Mouse (Mus musculus) G1E (cell line): ENCODE results near the gene Paqr5. TPM values are rescaled to one million over a fixed set of nuclear protein-coding genes. Genes with fewer than 3 reads are reported as not detected.

Experiments
- ATAC-seq: 2 replicates; pipeline ENCODE4 v1.8.0; 2016; ENCODE audit warnings: mild to moderate bottlenecking; ENCODE audit not compliant: insufficient number of reproducible peaks, poor library complexity, low FRiP score, severe bottlenecking; ENCODE audit errors: extremely low read depth
- DNase-seq: peaks from one replicate; pipeline ENCODE4 v3.0.0; 2012; ENCODE audit warnings: low spot score
- H3K27me3 ChIP-seq: 2 replicates; pipeline ENCODE4 v1.6.1; 2012; ENCODE audit warnings: mild to moderate bottlenecking, low read length, inconsistent platforms; ENCODE audit not compliant: insufficient read depth
- H3K36me3 ChIP-seq: replicated peaks from 2 replicates; pipeline ENCODE3; 2012; ENCODE audit warnings: mild to moderate bottlenecking, inconsistent platforms
- H3K4me1 ChIP-seq: 2 replicates; pipeline ENCODE4 v1.6.1; 2012; ENCODE audit warnings: low read depth, low read length, inconsistent platforms, mixed read lengths; ENCODE audit not compliant: insufficient read depth
- H3K4me3 ChIP-seq: 2 replicates; pipeline ENCODE4 v1.5.1; 2012; ENCODE audit warnings: low read depth, mild to moderate bottlenecking, inconsistent platforms, low read length, moderate library complexity, mixed read lengths
- H3K9me3 ChIP-seq: replicated peaks from 2 replicates; pipeline ENCODE4 v1.6.1; 2012; ENCODE audit warnings: inconsistent platforms
- CTCF ChIP-seq: IDR thresholded peaks from 2 replicates; pipeline ENCODE4 v1.5.1; 2012; ENCODE audit warnings: low read depth, low read length, inconsistent platforms, mixed read lengths
- GATA1 ChIP-seq: IDR thresholded peaks from 2 replicates; pipeline ENCODE4 v1.6.1; 2012; ENCODE audit warnings: borderline replicate concordance, low read length, inconsistent platforms, mixed read lengths
- GATA2 ChIP-seq: IDR thresholded peaks from 2 replicates; pipeline ENCODE4 v1.6.1; 2012; ENCODE audit warnings: low read depth, low read length, inconsistent platforms, borderline replicate concordance
- POLR2AphosphoS5 ChIP-seq: IDR thresholded peaks from 2 replicates; pipeline ENCODE4 v1.6.1; 2012; ENCODE audit warnings: low read depth, low read length, inconsistent platforms; ENCODE audit not compliant: insufficient replicate concordance
- TAL1 ChIP-seq: conservative IDR thresholded peaks from 2 replicates; pipeline ENCODE4 v1.6.1; 2012; ENCODE audit warnings: low read depth, low read length, inconsistent platforms, mixed read lengths
- polyA plus RNA-seq: library from polyadenylated mRNA; stranded (reverse); fragments of >175 nt; gene quantifications from 2 replicates; pipeline ENCODE4 v1.2.3, GENCODE M21; 2012
- total RNA-seq, 2 experiments: library from RNA; stranded (forward) in 1 of 2; stranded (reverse) in 1 of 2; fragments of 200-1000 nt in 1 of 2; fragments of >200 nt in 1 of 2; fragmentation: Nextera tagmentation in 1 of 2; gene quantifications; 2 replicates each; pipeline ENCODE4 v1.2.3; 2014 to 2017

Gene Paqr5
- total and polyA plus RNA-seq, 3 experiments = 0.22 TPM; not detected in 2

DNA sequence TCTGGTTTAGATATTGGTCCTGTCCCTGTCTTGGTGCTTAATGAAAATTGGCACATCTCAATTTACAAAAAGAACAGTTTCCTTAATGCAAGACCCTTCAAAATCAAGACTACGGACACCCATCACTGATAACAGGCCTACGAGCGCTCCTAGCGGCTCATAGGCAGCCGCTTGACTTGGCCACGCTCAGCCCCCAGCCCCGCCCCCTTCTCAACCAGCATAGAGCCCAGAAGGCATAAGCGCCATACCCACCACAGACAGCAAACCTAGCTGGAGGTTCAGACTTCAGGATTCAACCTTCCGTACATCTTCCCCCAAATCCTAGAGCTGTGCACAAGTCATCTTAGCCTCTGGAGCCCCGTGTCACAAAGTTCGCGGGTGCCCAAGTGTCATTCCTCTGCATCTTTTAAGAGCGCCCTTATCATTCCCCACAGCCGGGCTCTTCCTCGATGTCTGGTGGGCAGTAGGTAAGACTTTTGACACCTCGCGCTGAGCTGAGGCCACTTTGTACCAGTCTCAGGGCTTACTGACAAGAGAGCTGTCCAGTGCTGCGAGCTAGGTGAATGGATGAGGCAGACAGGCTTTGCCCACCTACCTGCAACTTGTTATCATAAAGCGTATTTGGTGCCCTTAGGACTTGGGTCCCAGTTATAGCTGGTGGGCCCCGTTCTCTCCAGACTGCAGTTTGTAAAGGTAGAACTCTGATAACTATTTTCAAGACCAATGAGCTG is 116.0 kb downstream of the Paqr5 start:
- Histone ChIP-seq H3K27me3 (no peaks in the 10 kb centered on the region), H3K9me3 (no peaks in the 10 kb centered on the region), H3K4me3 (no peak overlapping the region), H3K4me1 (peaks cover 38% of the 10 kb centered on the region), H3K36me3 (peaks cover 51% of the 10 kb centered on the region)
- DNase-seq (peak; percentile 54), ATAC-seq (peak; percentile 35; the same call in 1 of the 2 replicates)
- TF ChIP-seq GATA1 (no peak), CTCF (peak; percentile 46; the same call in 1 of the 2 replicates)

DNA sequence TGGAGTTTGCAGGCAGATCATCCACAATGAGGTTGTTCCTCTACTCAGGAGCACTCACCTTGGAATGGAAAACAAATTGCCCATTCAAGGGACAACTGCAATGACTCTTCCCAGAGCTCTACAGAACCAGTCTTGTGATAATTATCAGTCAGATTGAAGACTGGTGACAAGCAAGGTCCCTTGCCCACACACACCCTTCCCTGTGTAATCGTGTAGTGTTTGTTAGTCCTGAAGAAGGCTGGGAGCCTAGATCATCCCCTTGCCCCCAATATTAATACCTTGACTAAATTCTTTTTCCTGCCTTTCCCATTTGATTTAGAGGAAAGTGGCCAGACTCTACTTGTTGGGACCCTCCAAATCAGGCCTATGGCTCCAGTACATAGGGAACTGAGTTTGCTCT is 117.0 kb downstream of the Paqr5 start:
- H3K4me1 ChIP-seq = peaks cover 40% of the 10 kb centered on the region
- no peak for ATAC-seq

DNA sequence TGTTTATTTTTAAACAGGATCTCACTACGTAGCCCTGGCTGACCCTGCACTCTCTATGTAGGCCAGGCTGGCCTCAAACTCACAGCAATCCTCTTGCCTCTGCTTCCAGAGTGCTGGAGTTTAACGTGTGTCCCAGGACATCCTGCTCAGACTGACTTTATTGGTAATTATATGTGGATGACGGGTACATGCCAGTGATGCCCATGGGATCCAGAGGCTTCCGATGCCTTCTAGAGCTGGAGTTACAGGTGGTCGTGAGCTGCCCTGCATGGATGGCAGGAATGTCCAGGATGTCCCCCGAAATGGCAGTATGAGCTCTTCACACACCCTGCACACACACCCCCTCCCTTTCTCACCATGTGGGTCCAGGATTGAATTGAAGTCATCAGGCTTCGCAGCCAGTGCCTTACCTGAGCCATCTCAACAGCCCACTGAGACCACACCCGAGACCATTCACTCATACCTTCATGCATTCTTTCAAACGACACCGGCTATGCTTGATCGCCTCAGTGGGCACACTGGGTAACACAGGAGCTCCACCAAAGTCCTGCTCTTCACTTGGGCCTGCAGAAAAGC is 117.7 kb downstream of the Paqr5 start:
- ATAC-seq (no peak), DNase-seq (no peak)
- no peak for TF ChIP-seq TAL1
- TF ChIP-seq POLR2AphosphoS5 = peak; percentile 95
- Histone ChIP-seq H3K4me3 (no peak overlapping the region), H3K36me3 (peaks cover 48% of the 10 kb centered on the region), H3K9me3 (no peaks in the 10 kb centered on the region), H3K27me3 (peaks cover under 1% of the 10 kb centered on the region; the same call in 1 of the 2 replicates), H3K4me1 (peaks cover 40% of the 10 kb centered on the region)

More for the DNA sequence above, 117.0 kb downstream of the Paqr5 start:
- DNase-seq = no peak
- H3K9me3 ChIP-seq = no peaks in the 10 kb centered on the region
- H3K27me3 ChIP-seq = no peaks in the 10 kb centered on the region
- H3K36me3 ChIP-seq = peaks cover 49% of the 10 kb centered on the region
- no peak overlapping the region for H3K4me3 ChIP-seq
- TF ChIP-seq POLR2AphosphoS5 = peak; percentile 23; the same call in 1 of the 2 replicates
- TF ChIP-seq TAL1 = no peak

DNA sequence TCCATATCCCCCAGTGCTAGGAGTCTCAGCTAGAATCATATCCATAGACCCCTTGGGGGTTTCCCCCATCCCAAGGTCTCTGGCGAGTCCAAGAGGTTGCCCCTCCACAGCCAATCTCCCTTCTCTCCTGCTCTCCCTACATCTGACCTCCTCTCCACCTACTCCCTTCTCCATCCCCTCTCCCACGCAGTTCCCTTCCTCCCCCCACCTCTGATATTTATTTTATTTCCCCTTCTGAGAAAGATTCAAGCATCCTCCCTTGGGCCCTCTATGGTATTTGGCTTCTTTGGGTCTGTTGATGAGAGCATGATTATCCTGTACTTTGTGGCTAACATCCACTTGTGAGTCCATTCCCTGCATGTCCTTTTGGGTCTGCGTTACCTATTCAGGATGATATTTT is 118.3 kb downstream of the Paqr5 start:
- TF ChIP-seq GATA2 (no peak), TAL1 (no peak), CTCF (no peak), POLR2AphosphoS5 (no peak; the same call in 1 of the 2 replicates), GATA1 (no peak)
- Histone ChIP-seq H3K27me3 (peaks cover 4% of the 10 kb centered on the region; the same call in 1 of the 2 replicates), H3K36me3 (peaks cover 42% of the 10 kb centered on the region), H3K4me3 (no peak overlapping the region), H3K9me3 (no peaks in the 10 kb centered on the region), H3K4me1 (peaks cover 40% of the 10 kb centered on the region)
- ATAC-seq = no peak
- DNase-seq = no peak

DNA sequence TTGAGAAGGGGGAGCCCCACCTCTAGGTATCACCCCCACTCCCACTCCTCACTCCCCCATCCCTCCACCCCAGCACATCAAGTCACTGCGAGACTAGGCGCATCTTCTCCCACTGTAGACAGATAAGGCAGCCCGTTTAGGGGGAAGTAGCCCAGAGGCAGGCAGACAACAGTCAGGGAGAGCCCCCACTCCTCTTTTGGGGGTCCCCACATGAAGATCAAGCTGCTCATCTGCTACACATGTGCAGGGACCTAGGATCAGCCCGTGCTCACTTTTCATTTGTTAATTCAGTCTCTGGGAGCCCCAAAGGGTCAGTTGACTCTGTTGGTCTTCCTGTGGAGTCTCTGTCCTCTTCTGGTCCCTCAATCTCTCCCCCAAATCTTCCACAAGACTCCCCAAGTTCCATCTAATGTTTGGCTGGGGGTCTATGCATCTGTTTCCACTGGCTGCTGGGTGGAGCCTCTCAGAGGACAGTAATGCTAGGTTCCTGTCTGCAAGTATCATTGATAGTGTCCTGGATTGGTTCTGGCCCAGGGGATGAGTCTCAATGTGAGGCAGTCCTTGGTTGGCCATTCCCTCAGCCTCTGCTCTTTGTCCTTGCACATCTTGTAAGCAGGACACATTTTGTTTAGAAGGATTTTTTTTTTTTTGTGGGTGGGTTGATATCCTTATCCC is 118.9 kb downstream of the Paqr5 start:
- H3K4me1 ChIP-seq = peaks cover 40% of the 10 kb centered on the region
- no peaks in the 10 kb centered on the region for H3K9me3 ChIP-seq
- DNase-seq (no peak), ATAC-seq (no peak)
- no peak overlapping the region for H3K4me3 ChIP-seq
- TF ChIP-seq GATA1 (no peak), POLR2AphosphoS5 (peak; percentile 90; the same call in 1 of the 2 replicates)
- peaks cover 8% of the 10 kb centered on the region for H3K27me3 ChIP-seq
- peaks cover 37% of the 10 kb centered on the region for H3K36me3 ChIP-seq

DNA sequence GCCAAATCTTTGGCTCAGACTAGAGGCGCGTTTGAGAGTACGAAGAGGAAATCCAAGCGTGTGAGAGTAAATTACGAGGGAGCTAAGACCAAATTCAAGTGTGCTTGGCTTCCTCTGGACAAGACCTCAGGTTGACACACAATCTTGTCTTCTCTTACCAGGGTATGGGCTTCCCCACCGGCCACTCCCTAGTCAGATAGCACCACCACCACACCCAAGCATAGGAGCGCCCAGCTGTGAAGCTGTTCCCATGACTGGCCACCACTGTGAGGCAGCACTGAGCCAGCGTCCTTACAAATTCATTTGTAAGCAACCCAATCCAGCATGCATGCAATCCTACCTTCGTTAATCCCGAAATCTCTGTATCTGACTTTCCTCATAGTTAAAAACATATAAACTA is 119.7 kb downstream of the Paqr5 start:
- H3K27me3 ChIP-seq = peaks cover 15% of the 10 kb centered on the region
- ATAC-seq = no peak
- no peak overlapping the region for H3K4me3 ChIP-seq
- no peak for DNase-seq
- no peak for TF ChIP-seq GATA2
- TF ChIP-seq GATA1 = no peak
- no peak for TF ChIP-seq TAL1
- TF ChIP-seq CTCF = peak; percentile 41
- peak; percentile 89; the same call in 1 of the 2 replicates for TF ChIP-seq POLR2AphosphoS5
- H3K4me1 ChIP-seq = peaks cover 38% of the 10 kb centered on the region
- H3K9me3 ChIP-seq = no peaks in the 10 kb centered on the region
- peaks cover 32% of the 10 kb centered on the region for H3K36me3 ChIP-seq
